Mouse (Mus musculus) neutrophil, adult 5-6 weeks (primary cell): ENCODE results near the gene Mrm2. TPM values are rescaled to one million over a fixed set of nuclear protein-coding genes. Genes with fewer than 3 reads are reported as not detected.
"Not testable (repeated sequence)": the region's sequence is repeated elsewhere in the genome, so short reads cannot be mapped to it uniquely, and the experiment has no call there.

Experiments
- ATAC-seq: fragments of 151-379, 151-347 bp; 2 replicates; pipeline ENCODE4 v1.8.0; 2017; ENCODE audit warnings: mild to moderate bottlenecking, moderate TSS enrichment; ENCODE audit not compliant: insufficient number of reproducible peaks, poor library complexity, low FRiP score, severe bottlenecking; ENCODE audit errors: extremely low read depth
- total RNA-seq: library from RNA; stranded (forward); fragments of 200-1000 nt; gene quantifications from 2 replicates; pipeline ENCODE4 v1.2.3, GENCODE M21; 2017

Mrm2 gene
- total RNA-seq = 4.0 and 5.4 TPM in 2 replicates

- ATAC-seq = peak; percentile 69
Measured at GRCm38 (mm10) chr5:140331615-140332512, at the start of gene Mrm2. Mrm2 (minus strand) TSS chr5:140331898.

GRCm38 (mm10) chr5:140381156-140381555, 49.5 kb upstream of the Mrm2 start:
- ATAC-seq = no peak

- no peak for ATAC-seq
Measured at GRCm38 (mm10) chr5:140379299-140379698, 47.6 kb upstream of the Mrm2 start.

DNA sequence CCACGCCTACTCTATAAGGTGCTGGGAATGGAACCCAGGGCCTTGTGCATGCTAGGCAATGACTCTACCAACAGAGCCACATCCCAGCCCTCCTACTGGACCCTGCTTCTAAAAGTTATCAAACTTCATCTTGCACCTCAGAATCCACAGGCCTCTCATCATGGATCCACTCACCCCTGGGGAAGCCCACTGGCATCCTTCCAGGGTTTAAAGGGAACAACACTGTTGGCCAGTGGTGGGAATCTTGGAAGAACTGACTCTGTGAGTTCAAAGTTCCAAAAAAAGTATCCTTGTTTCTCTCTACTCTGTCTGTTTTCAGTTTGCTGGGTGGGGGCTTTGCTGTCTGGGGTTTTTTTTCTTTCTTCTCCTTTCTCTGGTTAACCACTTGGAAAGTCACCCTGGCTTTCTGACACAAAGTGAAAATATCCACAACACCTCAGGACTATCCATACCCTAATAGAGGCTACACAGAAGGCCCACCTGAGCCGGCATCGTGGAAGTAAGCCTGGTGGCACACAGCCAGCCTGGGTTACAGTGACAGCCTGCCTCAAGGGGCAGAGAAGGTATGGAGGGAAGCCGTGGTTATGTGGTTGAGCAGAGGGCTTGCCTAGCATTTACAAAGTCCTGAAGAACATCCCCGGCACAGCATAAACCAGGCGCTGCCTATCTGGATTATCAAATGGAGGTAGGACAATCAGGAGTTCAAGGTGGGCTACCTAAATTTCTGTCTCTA, 46.6 kb upstream of the Mrm2 start:
- no peak for ATAC-seq

GRCm38 (mm10) chr5:140375249-140375829, 43.6 kb upstream of the Mrm2 start:
- ATAC-seq = no peak

DNA sequence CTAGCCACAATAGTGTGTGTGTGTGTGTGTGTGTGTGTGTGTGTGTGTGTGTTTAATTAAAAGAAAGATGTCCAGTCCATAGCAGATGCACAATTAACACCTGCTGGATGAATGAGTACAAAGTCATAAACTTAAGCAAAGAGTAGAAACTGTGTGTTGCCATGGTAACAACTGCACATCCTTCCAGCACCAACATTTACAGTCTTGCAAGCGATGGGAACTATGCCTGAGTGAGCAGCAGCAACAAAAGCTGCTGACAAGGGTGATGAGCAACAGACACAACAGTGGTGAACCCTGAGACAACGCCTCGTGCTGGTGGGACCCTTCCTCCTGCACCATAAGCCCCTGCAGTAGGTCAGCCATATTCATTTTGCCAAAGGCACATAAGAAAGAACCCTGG, 42.5 kb upstream of the Mrm2 start:
- ATAC-seq = peak; percentile 92

DNA sequence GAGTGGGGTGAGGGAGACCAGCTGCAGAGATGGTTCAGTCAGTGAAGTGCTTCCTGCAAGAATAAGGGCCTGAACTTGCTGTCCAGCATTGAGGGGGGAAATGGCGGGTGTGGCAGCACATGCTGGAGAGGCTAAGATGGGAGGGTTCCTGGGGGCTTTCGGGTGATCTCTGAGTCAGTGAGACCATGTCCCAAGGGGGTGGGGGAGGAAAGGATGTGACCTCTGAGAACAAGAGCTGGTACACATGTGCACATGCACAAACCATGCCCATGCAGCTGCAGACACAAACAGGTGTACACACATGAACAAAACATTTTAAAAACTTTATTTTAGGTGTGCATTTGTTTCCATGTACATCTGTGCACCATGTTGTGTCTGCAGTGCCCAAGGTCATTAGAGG, 42.0 kb upstream of the Mrm2 start:
- ATAC-seq = no peak

DNA sequence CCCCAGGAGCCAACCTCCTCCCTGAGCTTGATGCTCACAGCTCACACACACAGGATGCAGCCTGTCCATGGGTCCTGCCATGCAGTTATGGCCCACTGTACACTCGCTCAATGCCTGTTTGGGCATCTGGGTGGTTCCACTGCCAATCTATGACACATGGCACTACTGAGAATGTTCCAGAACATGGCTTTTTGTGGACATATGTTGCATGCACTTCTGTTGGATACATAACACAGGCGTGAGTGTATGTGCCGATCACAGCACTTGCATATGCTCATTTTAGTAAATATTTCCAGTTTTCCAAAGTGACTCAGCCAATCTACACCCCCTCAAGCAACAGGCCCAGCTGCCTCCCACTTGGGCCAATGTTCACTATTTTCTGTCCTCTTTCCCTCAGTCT, 40.0 kb upstream of the Mrm2 start:
- ATAC-seq = no peak

GRCm38 (mm10) chr5:140370446-140371254, 39.0 kb upstream of the Mrm2 start:
- ATAC-seq = no peak

- no peak for ATAC-seq
Measured at GRCm38 (mm10) chr5:140369466-140369865, 37.8 kb upstream of the Mrm2 start.

DNA sequence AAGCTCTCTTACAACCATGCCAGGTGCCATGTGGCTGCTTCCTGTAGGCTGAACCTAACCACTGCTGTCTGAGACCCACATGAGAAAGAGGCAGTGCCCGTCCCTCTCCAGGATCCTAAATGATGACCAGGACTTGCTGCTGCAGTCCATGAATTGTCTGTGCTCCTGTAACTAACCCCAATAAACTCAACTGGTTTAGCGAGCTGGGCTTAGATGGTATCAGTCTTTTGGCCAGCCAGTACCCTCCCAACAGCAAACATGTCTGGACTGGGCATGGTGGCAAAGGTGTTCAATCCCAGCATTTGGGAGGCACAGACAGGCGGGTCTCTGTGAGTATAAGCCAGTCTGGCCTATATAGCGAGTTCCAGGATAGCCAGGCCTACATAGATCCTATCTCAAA, 37.2 kb upstream of the Mrm2 start:
- ATAC-seq = no peak

DNA sequence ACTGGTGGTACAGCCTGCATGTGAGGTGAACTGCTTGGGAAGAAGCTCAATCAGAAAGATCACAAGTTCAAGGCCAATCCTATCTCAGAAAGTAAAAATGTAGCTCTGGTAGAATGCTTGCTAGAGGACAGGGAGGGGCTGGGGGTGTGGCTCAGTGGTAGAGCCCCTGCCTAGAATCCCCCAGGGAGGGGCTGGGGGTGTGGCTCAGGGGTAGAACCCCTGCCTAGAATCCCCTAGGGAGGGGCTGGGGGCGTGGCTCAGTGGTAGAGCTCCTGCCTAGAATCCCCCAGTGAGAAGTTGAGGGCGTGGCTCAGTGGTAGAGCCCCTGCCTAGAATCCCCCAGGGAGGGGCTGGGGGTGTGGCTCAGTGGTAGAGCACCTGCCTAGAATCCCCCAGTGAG, 36.4 kb upstream of the Mrm2 start:
- not testable (repeated sequence) for ATAC-seq

DNA sequence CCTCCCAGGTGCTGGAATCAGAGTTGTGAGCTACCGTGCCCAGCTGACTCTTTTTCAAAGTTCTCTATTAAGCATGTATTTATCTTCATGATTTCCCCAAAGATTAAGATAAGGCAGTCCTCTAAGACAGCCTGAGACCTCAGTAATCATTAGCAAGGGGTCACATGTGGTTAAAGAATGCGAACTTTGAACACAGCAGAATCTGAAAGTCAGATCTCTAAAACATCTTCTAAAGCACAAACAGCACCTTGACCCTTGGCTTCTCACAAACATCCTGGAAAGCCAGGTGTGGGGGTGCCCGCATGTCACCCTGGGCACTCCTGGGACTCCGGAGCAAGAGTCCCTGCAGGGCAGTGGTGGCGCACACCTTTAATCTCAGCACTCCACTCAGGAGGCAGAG, 32.7 kb upstream of the Mrm2 start:
- ATAC-seq = no peak

DNA sequence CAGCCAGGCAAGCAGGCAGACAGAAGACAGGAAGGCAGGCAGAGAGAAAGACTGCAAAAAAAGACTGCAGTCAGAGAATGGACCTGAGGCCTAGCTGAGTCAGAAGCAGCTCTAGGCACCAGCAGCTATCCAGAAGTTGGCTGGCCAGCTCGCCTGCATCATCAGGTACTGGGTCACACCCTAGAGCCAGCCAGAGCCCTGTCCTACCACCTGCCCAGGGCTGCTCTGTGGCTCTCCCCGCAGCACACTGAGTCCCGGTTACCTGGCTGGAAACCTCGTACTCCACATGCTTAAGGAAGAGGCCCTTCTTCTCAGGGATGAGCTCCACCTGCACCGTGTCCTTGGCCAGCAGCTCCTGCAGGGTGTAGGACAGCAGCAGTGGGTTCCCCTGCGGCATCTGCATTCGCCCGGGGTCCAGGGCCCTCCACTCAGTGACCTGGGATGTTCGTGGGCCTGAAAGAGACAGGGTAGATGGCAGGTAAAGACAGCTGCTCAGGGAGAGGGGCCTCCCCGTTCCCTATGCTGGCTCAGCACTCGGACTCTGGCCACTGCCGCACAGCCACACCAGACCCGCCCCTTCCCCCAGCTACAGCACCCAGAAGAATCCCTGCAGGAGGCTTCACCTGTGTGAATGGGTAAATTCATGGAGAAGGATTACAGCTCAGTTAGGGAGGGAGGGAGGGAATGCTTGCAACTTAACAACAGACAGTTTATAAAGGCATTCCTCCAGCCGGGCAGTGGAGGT, 28.4 kb upstream of the Mrm2 start:
- ATAC-seq = no peak

- ATAC-seq = no peak
Measured at GRCm38 (mm10) chr5:140357466-140357865, 25.8 kb upstream of the Mrm2 start.

- no peak for ATAC-seq
Measured at GRCm38 (mm10) chr5:140355934-140356333, 24.2 kb upstream of the Mrm2 start.

- no peak for ATAC-seq
Measured at GRCm38 (mm10) chr5:140352352-140352751, 20.7 kb upstream of the Mrm2 start.

- no peak for ATAC-seq
Measured at GRCm38 (mm10) chr5:140350731-140351497, 19.2 kb upstream of the Mrm2 start.
